Comparison of ENCODE assay signal across 29 mouse cellular contexts in the genomic region with DNA sequence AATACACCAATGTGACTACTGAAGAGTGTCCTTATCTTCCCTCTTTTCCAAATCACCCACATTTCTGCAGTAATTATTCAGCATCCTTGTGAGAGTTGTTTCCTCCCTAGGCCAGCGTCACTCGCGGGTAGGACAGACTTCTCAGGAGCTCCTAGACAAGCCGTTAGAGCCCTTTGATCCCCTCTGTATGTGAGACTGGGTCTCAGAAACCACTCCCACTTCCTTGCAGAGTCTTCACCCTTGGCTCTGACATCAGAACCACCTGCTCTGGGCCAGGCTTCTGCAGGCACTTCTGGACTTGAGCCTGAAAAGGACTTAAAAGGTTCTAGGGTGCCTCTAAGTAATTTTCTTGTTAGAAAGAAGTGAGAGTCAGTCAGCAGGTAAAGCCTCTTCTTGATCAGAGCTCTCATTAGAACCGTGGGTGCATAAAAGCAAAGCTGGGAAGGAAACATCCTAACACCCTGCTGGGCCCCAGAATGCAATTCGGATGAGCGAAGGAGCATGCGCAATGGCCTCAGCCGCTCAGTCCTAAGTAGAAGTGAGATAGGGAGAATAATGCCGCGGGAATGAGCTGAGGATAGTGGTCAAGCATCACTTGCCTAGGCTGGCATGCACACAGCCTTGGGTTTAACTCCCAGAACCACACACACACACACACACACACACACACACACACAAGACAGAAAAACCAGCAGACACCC. TPM values are rescaled to one million over a fixed set of nuclear protein-coding genes. Genes with fewer than 3 reads are reported as not detected.
DNase-seq lines count a peak whose midpoint lies in the region; ATAC-seq and TF ChIP-seq lines count a peak whose summit lies in the region.
"Had no signal": no experiment of that assay in that cellular context is flagged by ENCODE, and none has a peak within 500 bp of the region (broad histone marks: within the 10 kb centered on the region; RNA-seq: fewer than 3 reads in every experiment).

No protein-coding gene starts in this region.

- WGBS in hindbrain, embryonic 16.5 days: 70% methylated on average over 11 of the region's 11 CpGs

- H3K27me3 ChIP-seq in hindbrain, embryonic 16.5 days (replicated peaks; ENCODE audit: control insufficient read depth, insufficient read depth, low read length): no peaks in the 10 kb centered on the region
- H3K27me3 ChIP-seq: forebrain, embryonic 13.5 days; midbrain, embryonic 15.5 days; neural tube, embryonic 12.5 days had no signal

- H3K4me1 ChIP-seq in ES-E14 (ENCODE audit: control insufficient read depth in 2 of 2, insufficient read depth in 2 of 2, low read length in 2 of 2, poor library complexity in 1 of 2): peaks cover 0 to 11% of the 10 kb centered on the region in 2 experiments; a peak in 1 of 4 replicates
- H3K4me1 ChIP-seq in hindbrain, embryonic 16.5 days (ENCODE audit: control insufficient read depth, insufficient read depth, low read depth, low read length): peaks cover 6% of the 10 kb centered on the region
- H3K4me1 ChIP-seq: embryonic facial prominence, embryonic 10.5 days; embryonic facial prominence, embryonic 15.5 days; intestine, embryonic 15.5 days; neural tube, embryonic 12.5 days had no signal

- ATAC-seq in hindbrain, embryonic 16.5 days: no peak
- ATAC-seq: forebrain, embryonic 13.5 days; hindbrain, postnatal 0 days; intestine, embryonic 15.5 days; midbrain, embryonic 15.5 days had no signal

- peak overlapping the region; percentile 14; the same call in 1 of the 2 replicates for H3K9ac ChIP-seq in ES-E14 (ENCODE audit: insufficient read depth, low read depth, low read length, poor library complexity, severe bottlenecking)
- no peak overlapping the region for H3K9ac ChIP-seq in hindbrain, embryonic 16.5 days (ENCODE audit: low read depth, low read length)
- H3K9ac ChIP-seq: embryonic facial prominence, embryonic 15.5 days; forebrain, embryonic 13.5 days; intestine, embryonic 15.5 days; liver, embryonic 14.5 days; lung, embryonic 14.5 days; midbrain, embryonic 15.5 days; neural tube, embryonic 12.5 days had no signal

- no peak overlapping the region for H3K27ac ChIP-seq in ES-E14 (ENCODE audit: insufficient read depth, low read depth, low read length, poor library complexity, severe bottlenecking)
- no peak overlapping the region for H3K27ac ChIP-seq in hindbrain, embryonic 16.5 days (ENCODE audit: low read depth, low read length)
- H3K27ac ChIP-seq: embryonic facial prominence, embryonic 10.5 days; embryonic facial prominence, embryonic 15.5 days; forebrain, embryonic 13.5 days; hindbrain, postnatal 0 days; intestine, embryonic 15.5 days; liver, embryonic 14.5 days; midbrain, embryonic 10.5 days; midbrain, embryonic 15.5 days; neural tube, embryonic 12.5 days; stomach, postnatal 0 days had no signal

- no peak overlapping the region for H3K4me2 ChIP-seq in hindbrain, embryonic 16.5 days (ENCODE audit: low read length)
- H3K4me2 ChIP-seq: embryonic facial prominence, embryonic 15.5 days; forebrain, embryonic 13.5 days; intestine, embryonic 15.5 days; lung, embryonic 14.5 days; midbrain, embryonic 15.5 days; neural tube, embryonic 12.5 days had no signal

- peak; percentile 53 to 58 for DNase-seq in cerebellum, postnatal 36 days
- DNase-seq in cerebellum, postnatal 14 days: no peak
- peak; percentile 38 for DNase-seq in thymus, postnatal 14 days
- DNase-seq in thymus, postnatal 4 days: no peak
- peak; percentile 65 for DNase-seq in ES-E14 (ENCODE audit: low read depth, low spot score)
- peak; percentile 77 for DNase-seq in brain, adult 2 months (ENCODE audit: low read depth, low spot score)
- no peak for DNase-seq in lung, postnatal 25 days (ENCODE audit: low spot score)
- DNase-seq: adrenal gland, postnatal 25 days; cerebellum, adult 9-10 months; gastrocnemius, postnatal 14 days; kidney, adult 2 months; kidney, postnatal 36 days; layer of hippocampus, postnatal 36 days; liver; lung, embryonic 14.5 days; lung, postnatal 14 days; right cerebral cortex, adult 18-20 months; right cerebral cortex, postnatal 4 days had no signal

- no peak overlapping the region; a peak in 1 of 4 replicates for H3K4me3 ChIP-seq in ES-E14 (ENCODE audit: insufficient read depth in 1 of 2, low read depth in 1 of 2, low read length in 2 of 2, poor library complexity in 1 of 2, severe bottlenecking in 1 of 2)
- H3K4me3 ChIP-seq in hindbrain, embryonic 16.5 days (ENCODE audit: low read length): no peak overlapping the region
- H3K4me3 ChIP-seq: embryonic facial prominence, embryonic 10.5 days; embryonic facial prominence, embryonic 15.5 days; forebrain, embryonic 13.5 days; intestine, embryonic 15.5 days; midbrain, embryonic 10.5 days; midbrain, embryonic 15.5 days; neural tube, embryonic 12.5 days had no signal

- in situ Hi-C loops in ES-E14 (cut with MboI; ENCODE audit: low sequenced_read_pairs in 2 of 2, unreplicated experiment in 2 of 2): no loop called here

- no peaks in the 10 kb centered on the region for H3K36me3 ChIP-seq in ES-E14 (ENCODE audit: control insufficient read depth, insufficient read depth, low read length, poor library complexity, severe bottlenecking)
- no peaks in the 10 kb centered on the region for H3K36me3 ChIP-seq in hindbrain, embryonic 16.5 days (ENCODE audit: control insufficient read depth, insufficient read depth, low read length)
- H3K36me3 ChIP-seq: embryonic facial prominence, embryonic 10.5 days; embryonic facial prominence, embryonic 15.5 days; intestine, embryonic 15.5 days; midbrain, embryonic 10.5 days; midbrain, embryonic 15.5 days; neural tube, embryonic 12.5 days had no signal

- H3K9me3 ChIP-seq in ES-E14 (ENCODE audit: control insufficient read depth, insufficient read depth, low read depth, low read length): no peaks in the 10 kb centered on the region
- no peaks in the 10 kb centered on the region for H3K9me3 ChIP-seq in hindbrain, embryonic 16.5 days (ENCODE audit: control insufficient read depth, low read length)
- H3K9me3 ChIP-seq: embryonic facial prominence, embryonic 10.5 days; embryonic facial prominence, embryonic 15.5 days; forebrain, embryonic 13.5 days; intestine, embryonic 15.5 days; midbrain, embryonic 10.5 days; midbrain, embryonic 15.5 days; neural tube, embryonic 12.5 days had no signal

TF ChIP-seq in ES-E14, 5 proteins besides CTCF, POLR2A, EP300 and RAD21:
- TF ChIP-seq CHD2 (IDR thresholded peaks at IDR 0.05; ENCODE audit: low read depth, low read length) (no peak), MAFK (IDR thresholded peaks at IDR 0.05; ENCODE audit: insufficient read depth, low read depth, low read length) (no peak), ZNF384 (IDR thresholded peaks at IDR 0.05; ENCODE audit: low read depth, low read length) (no peak), HCFC1 (IDR thresholded peaks at IDR 0.05; ENCODE audit: borderline replicate concordance, insufficient read depth, low read length) (no peak), ZC3H11A (IDR thresholded peaks at IDR 0.05; ENCODE audit: borderline replicate concordance, low read depth, low read length) (no peak)

RNA-seq across cellular contexts. Expression of a gene that starts 7.2 kb away (rescaled TPM):
- total RNA-seq in ES-E14 (2012; rRNA removed): 0.45 and 0.58 TPM in 2 replicates
- 8.7 and 9.5 TPM in 2 replicates for polyA plus RNA-seq in hindbrain, embryonic 16.5 days (2015; fragmentation: Nextera tagmentation; extraction: Ambion mirVana)

Comparison
In these comparisons a context has a peak if more than half of its experiments do, and no peak if none do; other contexts are left out.
1. DNase-seq: peak in cerebellum, postnatal 36 days (2 of 2), thymus, postnatal 14 days (single experiment), ES-E14 (single experiment) and brain, adult 2 months (single experiment); none in cerebellum, postnatal 14 days (0 of 2), thymus, postnatal 4 days (single experiment) and lung, postnatal 25 days (single experiment).